Mouse (Mus musculus) right cerebral cortex, postnatal 36 days (tissue): Measurements from ENCODE around the gene Opn1sw.
"Not testable (repeated sequence)": the region's sequence is repeated elsewhere in the genome, so short reads cannot be mapped to it uniquely, and the experiment has no call there.

Source experiments
- DNase-seq, 2 experiments: peaks; one replicate each; pipeline ENCODE4 v3.0.0; 2022; ENCODE audit warnings: low spot score in 2 of 2, mixed read lengths in 1 of 2

Gene Opn1sw

DNA sequence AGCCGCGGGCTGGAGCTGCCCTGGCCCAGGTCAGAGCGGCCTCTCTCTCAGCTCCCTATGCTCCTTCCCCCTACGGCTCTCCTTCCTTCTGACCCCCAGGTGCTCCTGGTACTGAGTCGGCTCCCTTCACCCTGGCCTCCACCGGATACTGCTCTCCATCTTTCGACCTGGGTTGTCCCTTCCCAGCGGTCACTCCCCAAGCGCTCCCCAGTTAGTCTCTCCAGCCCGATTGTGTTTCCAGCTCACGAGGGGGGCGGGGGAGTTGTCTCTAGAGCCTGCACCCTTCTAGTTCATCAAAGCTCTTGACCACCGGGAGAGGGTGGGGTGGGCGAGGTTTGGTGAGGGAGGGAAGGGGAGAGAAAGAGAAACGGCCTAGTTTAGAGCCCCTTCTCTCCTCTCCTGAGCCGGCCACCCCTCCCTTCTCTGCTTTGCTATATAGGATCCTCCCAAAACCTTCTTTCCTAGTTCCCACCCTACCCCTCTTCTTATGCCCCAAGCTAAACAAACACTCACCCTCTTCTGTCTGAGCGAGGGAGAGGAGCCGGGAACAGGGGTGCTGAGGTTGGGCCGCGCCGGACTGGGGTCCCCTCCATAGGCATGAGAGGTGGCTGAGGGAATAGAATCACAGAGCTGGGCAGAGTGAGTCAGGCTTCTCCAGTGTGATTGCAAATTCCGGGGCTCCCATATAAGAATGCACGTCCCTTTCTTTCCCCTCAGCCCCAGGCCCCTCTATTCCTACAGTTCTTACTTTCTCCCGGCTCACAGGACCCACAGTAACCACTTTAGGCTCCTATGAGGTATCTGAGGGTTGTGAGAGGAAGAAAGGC lies 8.7 kb upstream of the Opn1sw start:
- DNase-seq, result peak in 1 of 2 experiments; percentile 26

DNA sequence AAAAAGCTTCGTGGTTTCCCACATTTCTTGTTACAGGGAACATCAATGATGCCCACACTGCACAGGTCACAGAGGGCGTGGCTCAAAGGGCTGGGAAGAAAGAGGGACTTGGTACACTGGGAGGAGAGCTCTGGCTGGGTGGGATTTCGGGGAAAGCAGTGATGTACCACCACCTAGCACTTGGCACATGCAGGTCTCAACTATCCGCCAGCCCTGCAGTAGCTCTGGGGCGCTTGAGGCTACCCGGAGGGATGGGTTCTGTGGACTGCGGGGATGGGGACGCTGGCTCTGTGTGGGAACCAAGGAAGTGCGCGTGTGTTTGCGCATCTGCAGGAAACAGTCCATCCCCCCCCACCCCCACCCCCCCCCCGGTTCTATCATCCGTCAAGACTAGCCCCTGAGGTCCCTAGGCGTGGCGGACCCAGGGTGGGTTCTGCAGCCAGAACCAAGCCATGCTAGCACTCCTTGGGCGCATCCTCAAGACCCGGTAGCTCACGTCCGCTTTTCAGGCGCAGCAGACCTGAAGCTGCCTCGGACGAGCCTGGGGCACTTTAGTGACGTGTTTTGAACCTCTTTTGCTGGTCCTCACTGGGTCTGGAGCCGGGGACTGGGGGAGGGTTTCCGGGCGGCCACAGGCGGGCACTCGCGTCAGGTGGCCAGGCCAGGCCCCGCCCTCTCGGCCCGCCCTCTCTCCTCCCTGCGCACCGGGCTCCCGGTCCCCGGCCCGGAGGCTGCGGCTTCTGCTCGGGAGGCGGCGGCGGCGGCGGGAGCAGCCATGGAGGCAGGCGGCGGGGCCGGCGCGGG lies 7.8 kb upstream of the Opn1sw start, which contains the start of gene Ccdc136:
Gene Ccdc136 (plus strand): TSS at position 400 of the 804 bp plus-strand sequence.
- peak; percentile 74 to 82 for DNase-seq

DNA sequence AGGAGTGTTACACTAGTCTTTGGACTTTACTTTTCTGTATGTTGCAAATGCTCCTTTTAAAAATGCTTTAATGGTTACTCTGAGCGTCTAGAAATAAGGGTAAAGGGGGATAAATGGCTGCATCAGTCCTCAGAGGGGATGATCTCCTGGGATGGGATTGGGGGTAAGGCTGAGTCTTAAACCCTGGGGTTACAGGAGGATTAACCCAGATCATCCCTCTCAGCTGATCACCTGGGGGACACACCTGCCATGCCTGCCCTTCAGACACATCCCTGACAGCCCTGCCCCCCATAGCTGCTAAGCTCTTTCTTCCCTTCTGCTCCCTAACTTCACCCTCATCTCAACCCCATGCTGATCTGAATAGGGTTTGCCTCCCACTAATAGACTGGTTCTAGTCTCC lies 6.0 kb upstream of the Opn1sw start:
- DNase-seq, result no peak

DNA sequence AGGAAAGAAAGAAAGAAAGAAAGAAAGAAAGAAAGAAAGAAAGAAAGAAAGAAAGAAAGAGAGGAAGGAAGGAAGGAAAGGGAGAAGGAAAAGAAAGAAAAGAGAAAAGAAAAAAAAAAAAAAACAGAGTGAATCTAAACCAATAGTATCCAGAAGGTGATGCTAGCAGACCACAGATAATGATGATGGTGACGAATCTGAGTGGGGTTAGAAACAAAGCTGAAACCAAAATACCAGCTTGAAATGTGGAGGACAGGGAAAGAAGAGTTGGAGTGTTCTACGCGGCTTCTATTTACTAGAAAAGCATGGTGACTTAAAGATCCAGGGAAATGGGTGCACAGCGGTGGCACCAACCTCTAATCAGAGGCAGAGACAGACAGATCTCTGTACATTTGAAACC lies 3.5 kb upstream of the Opn1sw start:
- no peak for DNase-seq

DNA sequence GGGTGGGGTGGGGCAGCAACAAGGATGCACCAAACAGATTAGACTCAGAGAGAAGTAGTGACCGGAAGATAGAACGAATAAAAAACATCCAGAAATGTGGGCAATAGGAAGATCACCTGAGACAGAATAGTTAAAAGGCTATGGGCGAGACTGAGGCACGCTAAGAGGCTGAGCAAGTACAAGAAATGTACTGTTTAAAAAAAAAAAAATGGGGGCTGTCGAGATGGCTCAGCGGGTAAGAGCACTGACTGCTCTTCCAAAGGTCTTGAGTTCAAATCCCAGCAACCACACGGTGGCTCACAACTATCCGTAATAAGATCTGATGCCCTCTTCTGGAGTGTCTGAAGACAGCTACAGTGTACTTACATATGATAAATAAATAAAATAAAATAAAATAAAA lies 3.0 kb upstream of the Opn1sw start:
- DNase-seq, result not testable (repeated sequence)

DNA sequence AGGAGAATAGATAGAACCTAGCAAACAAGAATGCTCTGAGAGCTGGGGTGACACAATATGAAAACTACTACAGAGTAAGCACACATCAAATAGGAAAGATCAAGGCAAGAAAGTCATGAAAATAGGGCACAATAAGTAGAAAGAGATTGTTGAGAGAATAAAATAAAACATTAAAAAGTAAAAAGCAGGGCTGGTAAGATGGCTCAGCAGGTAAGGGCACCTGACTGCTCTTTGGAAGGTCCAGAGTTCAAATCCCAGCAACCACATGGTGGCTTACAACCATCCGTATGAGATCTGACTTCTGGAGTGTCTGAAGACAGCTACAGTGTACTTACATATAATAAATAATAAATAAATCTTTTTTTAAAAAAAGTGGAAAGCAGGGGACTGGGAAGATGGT lies 2.2 kb upstream of the Opn1sw start:
- DNase-seq, result not testable (repeated sequence)

DNA sequence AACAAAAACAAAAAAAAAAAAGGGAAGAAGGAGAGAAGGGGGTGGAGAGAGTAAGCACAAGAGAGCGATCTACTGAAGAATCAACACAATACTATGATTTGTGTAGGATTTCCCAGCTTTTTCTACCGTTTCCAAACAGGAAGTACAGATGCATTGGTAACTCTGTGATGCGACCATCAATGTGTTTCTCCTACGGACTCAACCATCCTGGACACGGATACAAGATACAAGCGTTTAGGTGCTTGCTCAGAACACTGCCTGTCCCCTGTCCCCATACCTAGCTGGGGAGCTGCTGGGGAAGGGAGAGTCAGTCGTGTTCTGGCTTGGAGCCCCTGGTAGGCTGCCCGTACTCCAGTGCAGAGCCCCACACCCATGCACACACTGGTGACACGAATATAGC lies 1.2 kb upstream of the Opn1sw start:
- no peak for DNase-seq

DNA sequence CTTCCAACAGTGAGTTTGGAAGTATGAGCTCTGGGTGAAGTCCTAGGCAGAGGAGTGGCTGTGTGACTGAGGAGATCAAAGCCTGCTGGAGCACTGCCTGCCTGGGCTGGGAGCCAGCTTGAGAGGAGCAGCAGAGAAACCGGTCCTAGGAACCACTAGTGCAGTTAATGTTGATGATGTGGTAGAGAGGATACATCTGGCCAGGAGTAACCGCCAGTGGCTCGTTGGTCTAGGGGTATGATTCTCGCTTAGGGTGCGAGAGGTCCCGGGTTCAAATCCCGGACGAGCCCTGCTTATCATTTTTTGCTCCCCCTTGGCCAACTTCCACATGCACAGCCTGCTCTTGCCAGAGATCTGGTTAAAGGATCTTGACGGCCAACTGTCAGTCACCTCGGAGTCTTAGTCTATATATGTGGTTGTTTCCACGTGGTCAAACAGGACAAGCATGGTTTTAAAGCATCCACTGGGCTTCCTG lies 375 bp upstream of the Opn1sw start:
- peak; percentile 70 to 72 for DNase-seq

DNA sequence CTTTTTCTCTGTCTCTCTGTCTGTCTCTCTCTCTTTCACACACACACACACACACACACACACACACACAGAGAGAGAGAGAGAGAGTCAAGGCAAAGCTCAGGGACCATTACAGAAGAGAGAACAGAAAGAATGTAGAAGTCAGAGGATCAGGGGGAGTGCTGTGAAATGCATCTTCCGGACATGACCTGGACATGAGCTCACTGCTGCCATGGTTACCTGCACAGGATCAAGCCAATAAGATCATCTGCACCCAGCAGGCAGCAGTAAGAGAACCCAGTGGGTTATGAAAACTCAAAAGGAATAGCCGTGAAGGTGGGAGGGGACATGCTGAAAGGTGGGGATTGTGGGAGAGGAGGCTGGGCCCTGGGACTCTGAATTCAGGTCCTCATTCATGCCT lies 5.8 kb downstream of the Opn1sw start:
- no peak for DNase-seq

DNA sequence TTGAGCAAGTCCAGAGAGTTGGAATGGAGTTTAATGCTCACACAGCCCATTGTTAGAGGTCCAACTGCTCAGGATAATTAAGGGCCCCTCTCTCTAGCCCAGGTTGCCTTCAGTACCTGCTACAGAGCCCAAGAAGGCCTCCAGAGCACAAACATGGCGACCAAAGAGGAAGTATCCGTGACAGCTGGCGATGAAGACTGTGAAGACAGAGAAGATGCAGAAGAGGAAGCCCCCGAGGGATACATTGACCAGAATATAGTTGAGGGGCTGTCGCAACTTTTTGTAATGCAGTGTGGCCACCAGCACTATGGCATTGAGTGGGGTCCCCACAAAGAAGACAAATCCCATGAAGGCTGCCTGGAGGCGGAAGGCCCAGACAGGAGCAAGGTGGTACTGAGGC lies 8.3 kb downstream of the Opn1sw start:
- no peak for DNase-seq

DNA sequence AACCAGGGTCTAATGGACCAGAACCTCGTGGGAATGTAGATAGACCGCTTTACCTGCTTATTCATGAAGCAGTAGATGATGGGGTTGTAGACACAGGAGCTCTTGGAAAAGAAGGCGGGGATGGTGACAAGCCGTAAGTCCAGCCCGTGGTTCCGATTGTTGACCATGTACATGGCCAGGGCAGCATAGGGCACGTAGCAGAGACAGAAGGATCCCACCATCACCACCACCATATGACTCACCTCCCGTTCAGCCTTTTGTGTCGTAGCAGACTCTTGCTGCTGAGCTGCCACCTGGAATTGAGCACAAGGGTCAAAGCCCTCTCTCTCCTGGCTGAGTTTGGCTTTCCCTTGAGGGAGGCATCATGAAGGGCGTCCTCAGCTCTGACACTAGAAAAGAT lies 9.6 kb downstream of the Opn1sw start:
- no peak for DNase-seq

DNA sequence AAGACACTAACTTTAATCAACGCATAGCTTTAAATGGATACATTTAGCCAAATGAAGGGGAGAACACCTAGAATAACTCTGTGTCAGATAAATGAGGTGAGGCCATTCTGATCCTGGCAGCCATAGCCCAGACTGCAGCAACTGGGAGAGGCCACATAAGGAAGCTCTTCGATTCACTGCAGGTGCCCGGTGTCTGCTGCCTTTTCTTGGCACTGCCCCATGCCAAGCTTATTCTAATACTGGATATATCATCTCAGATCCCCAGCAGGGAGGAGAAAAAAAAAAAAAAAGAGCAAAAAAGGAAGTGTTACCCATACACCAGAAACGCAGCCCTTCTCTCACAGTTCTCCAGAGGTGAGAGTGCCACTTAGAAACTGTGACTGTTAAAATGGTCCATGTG lies 10.9 kb downstream of the Opn1sw start:
- DNase-seq, result no peak

DNA sequence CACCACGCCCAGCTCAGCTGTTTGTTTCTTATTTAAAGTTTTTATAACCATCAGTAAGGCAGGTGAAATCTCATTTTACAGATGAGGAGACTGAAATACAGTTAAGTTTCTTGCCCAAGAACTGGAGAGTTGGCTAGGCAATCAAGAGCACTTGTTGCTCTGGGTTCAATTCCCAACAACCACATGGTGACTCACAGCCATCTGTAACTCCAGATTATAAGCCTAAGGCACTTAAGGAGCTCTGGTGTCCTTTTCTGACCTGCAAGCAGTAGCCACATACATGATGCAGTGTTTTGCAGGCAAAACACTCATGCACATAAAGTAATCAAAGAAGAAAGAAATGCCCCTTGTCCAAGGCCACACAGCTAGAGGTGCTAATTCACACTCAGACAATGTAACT lies 23.0 kb downstream of the Opn1sw start:
- DNase-seq, result no peak

DNA sequence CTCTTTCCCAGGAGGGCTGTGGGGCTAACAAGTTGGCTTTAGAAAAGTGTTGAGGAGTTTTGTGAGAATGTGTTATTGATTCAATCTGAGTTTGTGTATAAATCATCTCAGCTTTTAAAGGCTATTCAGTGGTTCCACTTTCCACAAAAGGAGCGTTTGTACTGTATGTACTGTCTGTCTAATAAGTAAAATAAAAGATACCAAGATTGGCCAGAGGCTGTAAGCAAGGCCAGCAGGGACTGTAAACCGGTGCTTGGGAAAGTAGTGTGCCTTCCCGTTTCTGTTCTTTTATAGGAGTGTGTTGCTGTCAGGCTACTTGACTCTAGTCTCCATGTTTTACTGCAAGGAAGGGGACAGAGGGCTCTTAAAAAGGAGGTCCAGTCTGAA lies 25.1 kb downstream of the Opn1sw start:
- no peak for DNase-seq

DNA sequence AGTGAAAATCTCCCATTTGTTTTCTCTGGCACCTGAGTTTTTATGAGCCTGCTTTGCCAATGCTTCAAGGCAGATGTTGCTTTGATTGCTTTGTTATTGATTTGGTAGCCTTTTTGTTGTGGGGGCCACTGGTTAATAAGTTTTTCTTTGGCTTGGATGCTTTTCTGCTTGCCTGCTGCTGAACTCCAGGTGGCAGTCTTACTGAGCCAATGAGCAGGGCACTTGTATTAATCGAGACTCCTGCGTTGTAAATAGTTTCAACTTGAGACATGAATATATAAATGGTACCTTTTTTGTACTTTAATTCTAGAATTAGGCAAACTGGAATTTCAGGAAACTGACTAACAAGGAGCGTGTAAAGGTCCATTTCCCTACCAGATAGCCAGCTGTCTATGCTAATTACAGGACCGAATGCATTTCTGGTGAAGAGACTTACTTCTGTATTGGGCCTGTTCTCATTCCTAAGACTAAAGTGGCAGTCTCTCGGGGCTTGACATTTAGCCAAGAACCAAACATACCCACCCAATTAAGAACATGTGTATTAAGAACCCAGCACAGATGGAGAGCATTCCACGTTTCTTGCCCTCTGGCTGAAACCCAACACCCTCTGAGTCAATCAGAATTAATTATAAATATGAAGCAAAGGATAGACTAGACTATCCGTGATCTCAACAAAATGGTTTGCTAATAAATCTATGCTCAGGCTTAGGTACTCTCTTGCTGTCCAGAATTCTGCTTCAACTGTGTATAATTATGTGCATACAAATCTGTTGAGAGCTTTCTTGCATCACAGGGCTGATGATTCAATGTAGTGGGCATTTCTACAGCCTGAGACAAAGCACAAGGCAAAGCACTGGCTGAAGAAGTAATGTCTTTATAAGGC lies 25.8 kb downstream of the Opn1sw start:
- DNase-seq, result no peak

DNA sequence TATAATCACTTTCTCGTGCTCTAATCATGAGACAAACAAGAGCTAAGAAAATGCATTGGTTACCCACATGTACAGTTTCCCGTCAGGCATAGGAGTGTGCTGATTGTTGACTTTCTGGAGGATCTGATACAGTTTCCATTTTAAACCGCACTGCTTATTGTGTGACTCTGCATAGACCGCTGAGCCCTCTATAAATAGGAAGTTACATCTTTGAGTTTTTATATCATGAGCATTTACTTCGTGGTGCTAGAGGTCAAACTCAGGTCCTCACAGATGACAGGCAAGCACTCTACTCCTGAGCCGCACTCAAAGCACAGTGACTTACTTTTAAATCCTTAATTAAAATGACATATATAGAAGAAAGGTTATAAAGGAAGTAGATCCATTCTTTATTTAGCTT lies 28.1 kb downstream of the Opn1sw start:
- DNase-seq, result no peak

DNA sequence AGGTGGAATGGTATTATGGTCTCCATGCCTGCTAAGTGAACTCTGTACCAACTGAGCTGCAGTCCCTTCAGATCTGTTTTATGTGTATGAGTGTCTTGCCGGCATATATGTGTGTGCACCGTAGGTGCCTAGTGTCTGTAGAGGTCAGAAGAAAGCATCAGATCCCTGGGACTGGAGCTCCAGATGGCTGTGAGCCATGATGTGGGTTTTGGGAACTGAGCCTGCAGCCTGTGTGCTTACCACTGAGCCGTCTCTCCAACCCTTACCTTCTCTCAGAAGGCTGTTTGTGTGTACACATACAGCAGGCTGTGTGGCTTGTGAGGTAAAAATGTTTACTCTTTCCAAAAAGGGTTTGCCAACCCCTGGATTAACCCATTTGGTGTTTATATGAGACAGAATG lies 28.9 kb downstream of the Opn1sw start:
- DNase-seq, result no peak

DNA sequence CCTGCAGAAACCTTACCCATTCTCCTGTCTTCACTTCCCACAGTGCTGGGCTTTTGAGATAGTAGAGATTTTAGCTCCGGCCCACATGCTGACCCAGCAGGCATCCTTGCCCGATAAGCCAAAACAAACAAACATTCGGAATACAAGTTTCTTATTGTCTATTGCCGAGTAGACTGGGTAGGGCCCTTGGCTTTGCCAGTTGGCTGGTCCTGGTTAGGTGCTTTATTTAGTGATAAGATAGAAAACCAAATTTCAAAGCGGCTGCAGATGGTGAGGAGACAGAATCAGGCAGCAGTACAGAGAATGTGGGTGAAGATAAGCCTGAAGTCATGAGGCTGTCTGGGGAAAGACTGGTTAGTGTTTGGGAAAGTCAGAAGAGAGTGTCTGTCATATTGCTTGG lies 35.5 kb downstream of the Opn1sw start:
- DNase-seq, result no peak

DNA sequence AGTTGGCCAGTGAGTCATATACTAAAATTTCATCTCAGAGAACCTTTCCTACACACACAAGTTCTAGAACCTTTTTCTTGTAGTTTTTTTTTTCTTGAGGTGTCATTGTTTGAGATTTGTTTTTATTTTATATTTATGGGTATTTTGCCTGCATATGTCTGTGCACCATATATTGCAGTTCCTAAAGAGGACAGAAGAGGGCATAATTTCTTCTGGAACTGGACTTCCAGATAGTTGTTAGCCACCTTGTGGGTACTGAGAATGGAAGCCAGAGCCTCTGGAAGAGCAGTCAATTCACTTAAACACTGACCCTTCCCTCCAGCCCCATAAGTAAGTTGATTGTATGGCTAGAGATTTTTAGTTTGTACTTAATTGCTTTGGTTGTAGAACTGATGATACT lies 36.7 kb downstream of the Opn1sw start:
- no peak for DNase-seq

DNA sequence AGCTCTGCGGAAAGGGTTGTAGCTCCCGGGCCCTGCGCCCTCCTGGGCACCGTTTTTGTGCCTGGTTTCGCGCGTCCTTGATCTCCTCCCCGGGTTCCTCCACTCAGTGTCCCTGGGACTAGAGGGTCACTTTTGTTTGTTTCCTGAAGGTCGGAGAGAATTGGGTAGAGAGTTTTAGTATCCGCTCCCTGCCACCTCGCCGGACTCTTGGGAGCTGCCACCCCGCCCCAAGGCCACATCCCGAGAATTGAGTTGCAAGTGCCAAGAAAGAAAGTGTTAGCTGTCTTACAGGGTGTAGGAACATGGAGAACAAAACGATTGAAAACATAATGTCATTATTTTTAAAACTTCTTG lies 39.9 kb downstream of the Opn1sw start:
- DNase-seq, result no peak

DNA sequence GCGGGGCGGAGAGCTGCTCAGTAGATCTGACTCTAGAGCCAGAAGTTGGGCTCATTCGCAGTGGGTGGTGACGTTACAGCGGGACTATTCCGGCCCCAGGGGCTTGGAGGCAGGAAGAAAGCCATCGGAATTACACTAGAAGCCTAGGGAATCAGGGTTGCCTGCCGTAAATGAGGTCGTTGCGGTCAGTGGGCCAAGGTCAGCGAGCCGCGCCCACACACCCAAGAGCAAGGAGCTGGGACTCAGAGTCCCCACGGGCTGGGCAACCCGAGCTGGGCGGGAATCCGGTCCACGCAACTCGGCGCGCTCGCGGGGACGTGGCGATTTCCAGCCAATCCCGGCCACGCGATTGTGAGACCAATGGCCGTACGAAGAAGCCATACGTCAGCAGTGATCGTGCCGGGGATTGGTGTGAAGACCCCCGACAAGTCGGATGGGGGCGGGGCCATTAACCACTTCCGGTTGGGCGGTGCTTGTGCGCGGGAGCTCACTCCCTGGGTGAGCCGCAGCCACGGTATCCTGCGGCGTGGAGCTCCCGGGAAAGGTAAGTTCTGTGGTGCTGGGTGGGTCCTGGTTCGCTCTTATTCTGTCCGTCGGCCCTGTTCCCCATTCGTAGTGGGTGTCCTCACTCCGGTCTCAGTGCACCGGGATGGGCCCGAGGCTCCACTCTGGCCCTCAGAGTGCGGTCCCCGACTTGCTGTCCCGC lies 40.5 kb downstream of the Opn1sw start, which contains the start of gene Calu:
Gene Calu (plus strand): TSS at position 405 of the 706 bp plus-strand sequence.
- DNase-seq, result peak; percentile 99
